Mouse (Mus musculus): ENCODE data around the gene Smyd3.

Smyd3 gene

GRCm38 (mm10) chr1:179045856-179046714, 471.8 kb downstream of the Smyd3 start:
- in situ Hi-C loops (cut with MboI; ENCODE audit: low sequenced_read_pairs): no loop called here

DNA sequence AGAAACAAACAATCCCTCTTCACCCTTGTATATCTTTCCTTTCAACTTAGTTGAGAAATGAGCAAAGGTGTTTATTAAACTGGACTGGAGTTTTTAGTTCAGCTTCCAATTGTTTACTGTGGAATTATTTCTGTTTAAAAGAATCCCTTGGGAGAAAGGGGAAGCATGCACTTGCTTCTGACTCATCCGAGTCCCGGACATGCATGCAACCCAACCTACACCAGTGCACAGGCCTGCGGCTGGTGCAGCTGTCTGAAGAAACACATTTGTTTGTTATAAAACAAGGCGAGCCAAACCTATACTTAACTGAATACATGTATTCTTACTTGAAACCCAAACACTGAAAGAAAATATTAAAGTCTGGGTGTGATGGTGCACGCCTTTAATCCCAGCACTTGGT, 473.7 kb downstream of the Smyd3 start:
- in situ Hi-C loops (cut with MboI; ENCODE audit: low sequenced_read_pairs): no loop called here

DNA sequence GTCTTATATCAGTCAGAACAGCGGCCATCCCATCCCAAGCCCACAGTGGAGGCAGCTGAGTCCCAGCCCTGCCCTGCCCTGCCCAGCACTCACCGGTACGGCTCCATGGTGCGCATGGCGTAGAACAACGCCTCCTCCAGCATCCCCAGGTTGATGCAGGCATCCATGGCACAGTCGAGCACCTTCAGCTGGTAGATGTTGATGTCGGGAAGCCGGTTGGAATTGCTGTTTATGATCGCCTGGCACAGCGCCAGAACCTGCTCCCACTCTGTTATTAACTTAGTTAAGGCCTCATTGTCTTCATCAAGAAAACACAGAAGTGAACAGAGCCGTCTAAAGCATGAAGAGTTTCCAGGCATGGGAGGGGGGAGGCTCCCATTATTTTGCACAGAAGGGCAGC, 474.2 kb downstream of the Smyd3 start:
- in situ Hi-C loops (cut with MboI; ENCODE audit: low sequenced_read_pairs): no loop called here

- in situ Hi-C loops (cut with MboI; ENCODE audit: low sequenced_read_pairs): no loop called here
Observed at GRCm38 (mm10) chr1:179041905-179042337, 475.9 kb downstream of the Smyd3 start.

- in situ Hi-C loops (cut with MboI; ENCODE audit: low sequenced_read_pairs): no loop called here
Observed at GRCm38 (mm10) chr1:179041231-179041904, 476.5 kb downstream of the Smyd3 start.

DNA sequence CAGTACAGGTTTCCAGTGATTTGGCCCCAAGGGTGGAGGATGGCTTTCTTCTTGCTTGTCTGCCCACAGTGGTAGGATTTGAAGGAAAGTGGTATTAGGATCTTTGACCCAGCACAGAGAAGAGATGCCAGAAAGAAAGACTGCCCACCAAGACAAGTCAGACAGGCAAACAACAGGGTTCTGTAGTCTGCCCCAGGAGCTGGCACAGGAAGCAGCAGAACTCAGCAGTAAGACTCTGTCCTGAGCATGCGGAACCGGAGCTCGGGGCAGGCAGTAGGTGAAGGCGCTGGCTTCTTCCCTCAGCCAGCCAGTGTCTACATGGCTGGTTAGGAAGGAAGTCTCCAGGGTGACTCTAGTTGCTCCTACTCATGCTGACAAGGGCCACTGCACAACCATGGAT, 479.0 kb downstream of the Smyd3 start:
- in situ Hi-C loops (cut with MboI; ENCODE audit: low sequenced_read_pairs): no loop called here

DNA sequence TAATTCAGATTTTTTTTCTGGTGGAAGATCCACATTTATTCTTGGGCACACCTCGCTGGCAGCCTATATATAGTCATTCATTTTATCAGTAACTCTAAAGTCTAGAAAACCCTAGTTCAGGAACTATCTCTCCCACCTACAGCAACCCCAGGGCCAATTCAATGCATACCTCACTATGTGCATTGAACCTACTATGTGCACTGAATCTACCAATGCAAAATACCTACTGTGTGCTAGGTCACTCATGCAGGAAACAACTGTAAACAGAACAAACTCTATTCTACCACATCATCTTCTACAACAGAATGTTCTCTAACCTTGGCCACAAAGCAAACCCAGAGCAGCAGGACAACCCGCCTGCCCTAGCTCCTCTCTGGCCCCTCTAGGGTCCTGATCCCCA, 484.9 kb downstream of the Smyd3 start:
- in situ Hi-C loops (cut with MboI; ENCODE audit: low sequenced_read_pairs): no loop called here

- in situ Hi-C loops (cut with MboI; ENCODE audit: low sequenced_read_pairs): no loop called here
Observed at GRCm38 (mm10) chr1:179031581-179031980, 486.3 kb downstream of the Smyd3 start.

DNA sequence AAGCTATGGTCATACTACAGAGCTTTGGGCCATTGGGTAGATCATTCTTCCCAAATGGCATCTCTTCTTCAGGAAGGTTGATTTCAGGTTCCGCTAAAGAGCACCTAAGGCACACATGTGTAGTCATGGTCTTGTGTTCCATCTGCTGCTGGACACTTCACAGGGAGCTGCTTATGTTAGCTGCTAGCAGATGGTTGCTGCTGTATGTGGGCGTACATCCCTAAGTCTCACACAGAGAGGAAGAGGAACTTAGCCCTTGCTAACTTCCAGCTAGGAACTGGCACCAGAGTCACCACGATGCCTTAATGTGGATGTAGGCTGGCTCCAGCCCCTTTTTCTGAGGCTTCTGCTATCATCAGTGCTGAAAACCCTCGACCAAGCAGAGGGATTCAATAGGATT, 491.2 kb downstream of the Smyd3 start:
- in situ Hi-C loops (cut with MboI; ENCODE audit: low sequenced_read_pairs): no loop called here

GRCm38 (mm10) chr1:179025169-179025568, 492.7 kb downstream of the Smyd3 start:
- in situ Hi-C loops (cut with MboI; ENCODE audit: low sequenced_read_pairs): no loop called here

DNA sequence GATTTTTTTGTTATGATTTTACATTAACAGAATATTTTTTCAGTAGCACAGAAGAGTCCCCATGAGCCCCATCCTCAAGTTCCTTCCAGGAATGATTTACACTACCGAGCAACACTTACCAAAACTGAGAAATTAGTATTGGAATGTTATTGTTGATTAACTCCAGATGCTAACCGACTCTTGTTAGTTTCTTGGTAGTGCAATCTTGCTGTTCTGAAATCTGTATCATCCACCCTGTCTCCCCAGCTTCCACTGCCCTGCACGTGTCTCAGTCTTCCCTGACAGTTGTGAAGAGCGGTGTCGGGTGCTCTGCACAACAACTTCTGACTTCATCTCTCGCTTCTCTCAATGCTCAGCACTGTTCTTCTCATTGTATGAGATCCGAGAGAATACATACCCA, 494.4 kb downstream of the Smyd3 start:
- in situ Hi-C loops (cut with MboI; ENCODE audit: low sequenced_read_pairs): no loop called here

- in situ Hi-C loops (cut with MboI; ENCODE audit: low sequenced_read_pairs): no loop called here
Observed at GRCm38 (mm10) chr1:179017428-179017827, 500.4 kb downstream of the Smyd3 start.

DNA sequence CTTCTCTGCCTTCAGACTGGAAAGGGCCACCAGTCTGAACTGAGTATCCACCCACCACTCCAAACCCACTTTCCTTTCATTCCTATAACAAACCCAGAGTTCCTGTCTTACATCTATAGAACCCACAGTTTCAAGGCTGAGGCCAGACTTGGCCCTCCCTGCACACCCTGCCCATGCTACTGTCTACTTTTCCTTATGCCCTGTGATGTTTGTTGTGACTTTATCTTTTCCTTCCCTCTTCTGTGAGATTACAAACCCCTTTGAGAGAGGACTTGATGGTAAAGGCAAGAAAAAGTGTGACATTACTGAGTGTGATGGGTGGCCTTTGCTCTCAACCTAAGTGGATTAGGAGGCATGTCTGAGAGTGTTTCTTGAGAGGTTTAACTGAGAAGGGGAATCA, 504.8 kb downstream of the Smyd3 start:
- in situ Hi-C loops (cut with MboI; ENCODE audit: low sequenced_read_pairs): no loop called here

DNA sequence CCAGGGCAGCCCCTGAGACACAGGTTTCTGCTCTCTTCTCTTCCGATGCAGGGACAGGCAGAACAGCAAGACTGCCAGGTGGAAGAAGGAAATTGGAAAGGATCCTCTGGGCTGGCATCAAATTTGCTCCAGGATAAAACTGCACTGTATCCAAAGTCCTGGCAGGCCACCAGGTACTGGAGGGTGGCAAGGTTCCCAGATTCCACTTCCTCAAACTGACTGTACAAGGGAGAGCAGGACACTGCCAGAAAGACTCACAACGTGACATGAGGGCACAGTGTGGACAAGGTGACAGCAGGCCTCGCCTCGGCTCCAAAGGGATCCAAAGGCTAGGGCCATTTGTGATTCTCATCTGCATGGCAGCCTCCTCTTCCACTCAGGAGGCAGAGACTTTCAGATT, 505.6 kb downstream of the Smyd3 start:
- in situ Hi-C loops (cut with MboI; ENCODE audit: low sequenced_read_pairs): no loop called here

GRCm38 (mm10) chr1:179010756-179011155, 507.1 kb downstream of the Smyd3 start:
- in situ Hi-C loops (cut with MboI; ENCODE audit: low sequenced_read_pairs): no loop called here

DNA sequence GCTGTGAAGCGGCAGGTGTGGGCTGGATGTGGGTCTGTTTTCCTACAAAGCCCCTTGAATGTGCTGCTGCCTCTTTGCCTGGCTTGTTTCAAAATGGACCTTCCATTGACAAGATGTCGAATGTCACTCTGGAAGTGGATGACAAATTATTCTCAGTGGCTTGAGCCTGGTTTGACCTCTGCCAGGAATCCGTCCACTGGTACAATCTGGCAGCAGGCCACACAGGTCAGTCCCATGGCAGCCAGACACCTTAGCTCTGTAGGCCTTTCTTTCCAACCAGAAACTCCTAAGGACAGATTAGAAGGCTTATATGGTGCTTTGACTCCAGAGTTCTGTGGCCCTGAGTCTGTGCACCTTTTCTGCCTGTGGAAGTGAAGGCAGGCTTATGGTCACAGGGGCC, 507.9 kb downstream of the Smyd3 start:
- in situ Hi-C loops (cut with MboI; ENCODE audit: low sequenced_read_pairs): no loop called here

- in situ Hi-C loops (cut with MboI; ENCODE audit: low sequenced_read_pairs): no loop called here
Observed at GRCm38 (mm10) chr1:179004133-179004866, 513.5 kb downstream of the Smyd3 start.

DNA sequence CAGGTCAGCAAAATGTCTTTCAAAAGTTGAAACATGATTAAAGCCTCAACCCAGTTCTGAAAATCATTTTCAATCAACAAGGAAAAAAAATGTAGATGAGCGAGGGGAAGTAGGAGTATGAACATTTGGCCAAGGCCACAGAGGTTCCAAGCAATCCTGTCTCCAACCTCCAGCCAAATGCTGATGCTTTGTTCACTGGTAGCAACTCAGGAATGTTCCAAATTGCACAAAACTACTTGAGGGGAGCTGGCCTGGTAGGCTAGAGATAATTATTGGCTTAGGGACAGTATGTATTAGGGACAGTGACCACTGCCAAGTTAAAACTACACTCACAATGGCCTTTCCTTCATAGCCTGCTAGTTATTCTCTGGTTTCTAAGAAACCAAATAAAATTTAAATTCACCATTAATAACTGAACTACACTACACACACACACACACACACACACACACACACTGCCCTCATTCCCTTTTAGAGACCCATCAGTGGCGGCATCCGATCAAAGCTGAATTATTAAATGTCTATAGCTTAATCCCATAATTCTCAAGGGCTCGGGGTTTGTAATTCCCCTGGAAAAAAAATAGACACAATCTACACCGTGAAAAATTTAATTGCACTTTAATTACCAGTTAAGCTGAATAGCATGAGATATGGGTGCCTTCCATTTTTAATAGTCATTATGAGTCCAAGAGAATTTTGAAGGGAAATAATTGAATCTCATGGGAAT, 514.3 kb downstream of the Smyd3 start:
- in situ Hi-C loops (cut with MboI; ENCODE audit: low sequenced_read_pairs): no loop called here

DNA sequence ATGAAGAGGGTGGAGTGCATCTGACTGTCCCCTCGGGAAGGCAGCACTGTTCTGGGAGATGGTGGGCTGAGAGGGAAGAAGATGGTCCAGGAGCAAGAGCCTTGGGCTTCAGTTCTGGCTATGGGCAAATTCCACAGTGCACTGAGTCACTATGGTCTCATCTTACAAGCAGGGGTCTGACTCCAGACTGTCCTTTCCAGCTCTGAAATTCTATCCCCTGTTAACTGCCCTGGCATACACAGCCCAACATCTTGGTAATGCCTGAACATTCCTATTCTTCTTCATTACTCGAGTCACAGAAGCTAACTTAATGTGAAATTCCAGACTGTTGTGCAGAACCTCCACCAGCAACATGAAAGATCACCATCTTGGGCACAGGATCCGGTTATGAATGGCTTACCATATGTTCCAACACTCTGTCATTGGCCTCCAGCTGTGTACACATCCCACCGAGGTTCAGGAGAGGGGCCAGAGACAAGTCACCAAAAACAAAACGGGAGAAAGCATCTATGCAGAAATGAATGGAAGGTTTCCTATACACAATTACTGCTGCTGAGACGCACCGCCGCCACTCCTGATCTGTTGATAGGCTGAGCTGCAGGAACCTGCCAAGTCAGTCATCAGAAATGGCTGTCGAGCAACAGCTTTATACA, 517.8 kb downstream of the Smyd3 start:
- in situ Hi-C loops (cut with MboI; ENCODE audit: low sequenced_read_pairs): no loop called here

GRCm38 (mm10) chr1:178997870-178998269, 520.0 kb downstream of the Smyd3 start:
- in situ Hi-C loops (cut with MboI; ENCODE audit: low sequenced_read_pairs): no loop called here

Data from CH12F3 (cell line).